Mouse (Mus musculus): ENCODE data around the gene Ifngr2.
"Not testable (repeated sequence)": the region's sequence is repeated elsewhere in the genome, so short reads cannot be mapped to it uniquely, and the experiment has no call there.

Ifngr2 gene

GRCm38 (mm10) chr16:91546836-91547741 lies at the start of gene Ifngr2:
Ifngr2 (plus strand) TSS chr16:91547072.
- peak; percentile 62 for DNase-seq (ENCODE audit: low spot score)

- no peak for DNase-seq (ENCODE audit: low spot score)
Measured at GRCm38 (mm10) chr16:91498041-91498440, 48.8 kb upstream of the Ifngr2 start.

- no peak for DNase-seq (ENCODE audit: low spot score)
Measured at GRCm38 (mm10) chr16:91504701-91505100, 42.2 kb upstream of the Ifngr2 start.

GRCm38 (mm10) chr16:91505116-91505601 lies 41.7 kb upstream of the Ifngr2 start:
- DNase-seq (ENCODE audit: low spot score) = no peak

- DNase-seq (ENCODE audit: low spot score) = no peak
Measured at GRCm38 (mm10) chr16:91506396-91506795, 40.5 kb upstream of the Ifngr2 start.

GRCm38 (mm10) chr16:91512161-91512787 lies 34.6 kb upstream of the Ifngr2 start:
- peak; percentile 85 for DNase-seq (ENCODE audit: low spot score)

GRCm38 (mm10) chr16:91513099-91513498 lies 33.8 kb upstream of the Ifngr2 start:
- no peak for DNase-seq (ENCODE audit: low spot score)

- DNase-seq (ENCODE audit: low spot score) = no peak
Measured at GRCm38 (mm10) chr16:91517020-91517419, 29.9 kb upstream of the Ifngr2 start.

GRCm38 (mm10) chr16:91522040-91522439 lies 24.8 kb upstream of the Ifngr2 start:
- DNase-seq (ENCODE audit: low spot score) = peak; percentile 39

- peak; percentile 82 for DNase-seq (ENCODE audit: low spot score)
Measured at GRCm38 (mm10) chr16:91522479-91523309, 24.2 kb upstream of the Ifngr2 start.

- no peak for DNase-seq (ENCODE audit: low spot score)
Measured at GRCm38 (mm10) chr16:91524206-91524605, 22.7 kb upstream of the Ifngr2 start.

GRCm38 (mm10) chr16:91526274-91526673 lies 20.6 kb upstream of the Ifngr2 start:
- DNase-seq (ENCODE audit: low spot score) = no peak

- peak; percentile 74 for DNase-seq (ENCODE audit: low spot score)
Measured at GRCm38 (mm10) chr16:91527051-91527450, 19.8 kb upstream of the Ifngr2 start.

- no peak for DNase-seq (ENCODE audit: low spot score)
Measured at GRCm38 (mm10) chr16:91527500-91527899, 19.4 kb upstream of the Ifngr2 start.

- DNase-seq (ENCODE audit: low spot score) = no peak
Measured at GRCm38 (mm10) chr16:91528578-91528977, 18.3 kb upstream of the Ifngr2 start.

- DNase-seq (ENCODE audit: low spot score) = not testable (repeated sequence)
Measured at GRCm38 (mm10) chr16:91530830-91531229, 16.0 kb upstream of the Ifngr2 start.

- DNase-seq (ENCODE audit: low spot score) = no peak
Measured at GRCm38 (mm10) chr16:91531856-91532255, 15.0 kb upstream of the Ifngr2 start.

- DNase-seq (ENCODE audit: low spot score) = no peak
Measured at GRCm38 (mm10) chr16:91532429-91532828, 14.4 kb upstream of the Ifngr2 start.

GRCm38 (mm10) chr16:91533097-91534001 lies 13.5 kb upstream of the Ifngr2 start:
- peak; percentile 28 for DNase-seq (ENCODE audit: low spot score)

GRCm38 (mm10) chr16:91534477-91534876 lies 12.4 kb upstream of the Ifngr2 start:
- DNase-seq (ENCODE audit: low spot score) = no peak

- no peak for DNase-seq (ENCODE audit: low spot score)
Measured at GRCm38 (mm10) chr16:91534888-91535287, 12.0 kb upstream of the Ifngr2 start.
